Mouse (Mus musculus) lung, postnatal 0 days (tissue): Measurements from ENCODE around the gene Fut1.

Source experiments
- CTCF ChIP-seq: IDR thresholded peaks from 2 replicates; pipeline ENCODE4 v1.5.1; 2016; ENCODE audit warnings: antibody characterized with exemption, mild to moderate bottlenecking
- EP300 ChIP-seq: IDR thresholded peaks from 2 replicates; pipeline ENCODE4 v1.6.1; 2016; ENCODE audit warnings: antibody characterized with exemption, mild to moderate bottlenecking, control low read depth

- TF ChIP-seq CTCF: no peak
- TF ChIP-seq EP300: no peak
Measured at GRCm38 (mm10) chr7:45667761-45668160, 50.7 kb downstream of the Fut1 start.
